Mouse (Mus musculus) hindbrain, embryonic 11.5 days (tissue): ENCODE measurements around the gene Hpn. TPM values are rescaled to one million over a fixed set of nuclear protein-coding genes. Genes with fewer than 3 reads are reported as not detected.

Experiments
- ATAC-seq: fragments of 200-750 bp; cut with Nextera tagmentation; 2 replicates; pipeline ENCODE4 v1.8.0; 2017; ENCODE audit warnings: mild to moderate bottlenecking, moderate TSS enrichment, moderate library complexity; ENCODE audit not compliant: low FRiP score
- DNase-seq: peaks from one replicate; pipeline ENCODE4 v3.0.0-alpha.2; 2015; ENCODE audit warnings: low spot score
- H3K27ac ChIP-seq: fragments of 300-500 bp; sonication (generic); 2 replicates; pipeline ENCODE4 v1.5.1; 2014; ENCODE audit warnings: mild to moderate bottlenecking, low read depth, low read length
- H3K27me3 ChIP-seq: fragments of 300-500 bp; sonication (generic); 2 replicates; pipeline ENCODE4 v1.6.1; 2014; ENCODE audit warnings: mild to moderate bottlenecking, low read length, moderate library complexity, mixed read lengths; ENCODE audit not compliant: control insufficient read depth, insufficient read depth
- H3K36me3 ChIP-seq: fragments of 300-500 bp; sonication (generic); 2 replicates; pipeline ENCODE4 v1.6.1; 2014; ENCODE audit warnings: mild to moderate bottlenecking, low read length, moderate library complexity, mixed read lengths; ENCODE audit not compliant: control insufficient read depth, insufficient read depth
- H3K4me1 ChIP-seq: fragments of 300-500 bp; sonication (generic); replicated peaks from 2 replicates; pipeline ENCODE4 v1.6.1; 2014; ENCODE audit warnings: low read length, mixed read lengths; ENCODE audit not compliant: control insufficient read depth, insufficient read depth
- H3K4me2 ChIP-seq: fragments of 300-500 bp; sonication (generic); replicated peaks from 2 replicates; pipeline ENCODE4 v1.6.1; 2014; ENCODE audit warnings: mild to moderate bottlenecking, low read depth, low read length
- H3K4me3 ChIP-seq: fragments of 300-500 bp; sonication (generic); 2 replicates; pipeline ENCODE4 v1.5.1; 2014; ENCODE audit warnings: low read depth, low read length
- H3K9ac ChIP-seq: fragments of 300-500 bp; sonication (generic); 2 replicates; pipeline ENCODE4 v1.6.1; 2014; ENCODE audit warnings: low read depth, low read length
- H3K9me3 ChIP-seq: fragments of 300-500 bp; sonication (generic); 2 replicates; pipeline ENCODE4 v1.6.1; 2016; ENCODE audit warnings: low read length; ENCODE audit not compliant: control insufficient read depth
- WGBS: fragments of 180-500 bp; shearing (Covaris S2); extraction: QIAGEN DNeasy Blood & Tissue Kit; methylation state at CpG from one replicate; pipeline ENCODE4 v1.1.7; 2014; 5-methylcytosine and 5-hydroxymethylcytosine counted together
- polyA plus RNA-seq: library from polyadenylated mRNA; unstranded; fragments of >200 nt; fragmentation: Nextera tagmentation; extraction: Ambion mirVana; gene quantifications from 2 replicates; pipeline ENCODE4 v1.2.1, GENCODE M21; 2014

The Hpn gene
- polyA plus RNA-seq, 1 experiment from 2014 or later = 0.56 TPM

DNA sequence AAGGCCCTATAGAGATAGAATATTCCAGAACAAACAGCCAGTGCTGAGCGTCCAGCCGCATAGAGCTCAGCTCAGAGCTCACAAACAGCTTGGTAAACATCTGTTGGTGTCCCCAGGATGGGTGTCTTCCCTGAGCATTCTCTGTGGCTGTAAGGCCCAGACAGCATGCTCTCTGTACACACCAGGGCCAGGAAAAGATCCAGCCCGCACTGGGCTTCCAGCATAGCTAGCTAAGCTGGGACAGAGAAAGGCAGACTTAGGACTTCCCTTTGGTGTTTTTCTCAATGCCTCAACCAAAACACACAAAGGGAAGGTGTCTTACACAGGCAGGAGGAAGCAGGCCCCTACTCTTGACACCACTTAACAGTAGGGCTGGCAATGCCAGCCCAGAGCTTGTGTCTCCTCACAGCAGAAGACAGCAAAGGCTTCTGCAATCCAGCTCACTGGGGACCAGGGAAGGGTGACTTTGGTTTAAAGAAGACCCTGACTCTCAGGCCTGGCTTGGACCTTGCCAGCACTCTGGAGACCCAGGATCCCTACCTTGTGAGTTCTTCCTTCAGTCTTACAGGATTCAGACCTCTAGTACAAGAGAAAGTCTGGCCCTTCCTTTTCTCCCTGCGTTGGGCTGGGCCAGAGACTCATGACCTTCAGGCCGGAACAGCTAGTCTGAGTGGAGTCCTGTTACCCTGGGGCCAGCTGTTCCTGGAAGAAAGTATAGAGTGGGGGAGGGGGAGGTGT, 40.4 kb upstream of the Hpn start, which contains the start of gene Gramd1a:
Gene Gramd1a (minus strand): TSS at position 601 of the 738 bp plus-strand sequence.
- DNase-seq = peak; percentile 20
- Histone ChIP-seq H3K4me3 (no peak within 1 kb of the TSS), H3K4me1 (0 out of 2 replicates have a peak, but pooled peaks cover 6% of the 10 kb centered on the region), H3K36me3 (no peaks in the 10 kb centered on the region), H3K4me2 (no peak within 1 kb of the TSS), H3K27me3 (no peaks in the 10 kb centered on the region), H3K9me3 (no peaks in the 10 kb centered on the region), H3K9ac (no peak within 1 kb of the TSS), H3K27ac (no peak within 1 kb of the TSS)
- ATAC-seq = no peak
- WGBS = 63% methylated on average over 5 of the region's 5 CpGs

DNA sequence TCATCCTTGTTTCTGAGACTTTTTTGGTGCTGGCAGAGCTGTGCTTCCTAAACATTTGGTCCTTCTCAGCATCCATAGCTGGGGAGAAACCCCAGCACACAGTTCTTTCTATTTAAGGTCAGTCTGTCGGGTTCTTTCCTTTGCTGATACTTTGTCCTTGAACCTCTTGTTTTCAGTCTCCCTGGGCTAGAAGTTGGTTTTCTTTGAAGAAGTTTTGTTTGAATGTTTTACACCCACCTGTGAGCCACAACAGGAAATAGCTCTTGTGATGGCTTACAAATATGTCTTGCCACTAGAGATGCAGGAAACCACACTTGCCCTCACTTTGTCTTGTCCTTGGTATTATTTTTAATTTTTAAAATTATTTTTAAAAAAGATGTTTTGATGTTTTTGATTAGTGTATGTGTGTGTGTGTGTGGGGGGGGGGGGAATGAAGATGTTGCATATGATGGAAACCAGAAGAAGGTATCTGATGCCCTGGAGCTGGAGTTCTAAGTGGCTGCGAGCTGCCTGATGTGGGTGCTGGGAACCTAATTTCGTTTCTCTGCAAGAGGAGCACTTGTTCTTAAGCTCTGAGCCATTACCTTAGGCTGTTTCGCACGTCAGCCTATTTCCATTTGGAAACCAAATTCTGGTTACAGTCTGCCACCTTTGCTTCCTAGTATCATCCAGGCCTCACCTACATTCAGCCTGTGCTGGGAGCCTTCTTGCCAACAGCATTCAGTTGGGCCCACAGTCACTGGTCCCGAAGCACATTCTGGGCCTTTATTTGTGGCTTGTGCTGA, 38.6 kb upstream of the Hpn start:
- no peaks in the 10 kb centered on the region for H3K9me3 ChIP-seq
- no peak overlapping the region for H3K9ac ChIP-seq
- no peaks in the 10 kb centered on the region for H3K27me3 ChIP-seq
- no peaks in the 10 kb centered on the region for H3K36me3 ChIP-seq
- no peak overlapping the region for H3K4me2 ChIP-seq
- 0 out of 2 replicates have a peak, but pooled peaks cover 6% of the 10 kb centered on the region for H3K4me1 ChIP-seq
- no peak overlapping the region for H3K27ac ChIP-seq
- WGBS = 90% methylated on average over 6 of the region's 6 CpGs
- DNase-seq = no peak
- ATAC-seq = no peak
- no peak overlapping the region for H3K4me3 ChIP-seq

DNA sequence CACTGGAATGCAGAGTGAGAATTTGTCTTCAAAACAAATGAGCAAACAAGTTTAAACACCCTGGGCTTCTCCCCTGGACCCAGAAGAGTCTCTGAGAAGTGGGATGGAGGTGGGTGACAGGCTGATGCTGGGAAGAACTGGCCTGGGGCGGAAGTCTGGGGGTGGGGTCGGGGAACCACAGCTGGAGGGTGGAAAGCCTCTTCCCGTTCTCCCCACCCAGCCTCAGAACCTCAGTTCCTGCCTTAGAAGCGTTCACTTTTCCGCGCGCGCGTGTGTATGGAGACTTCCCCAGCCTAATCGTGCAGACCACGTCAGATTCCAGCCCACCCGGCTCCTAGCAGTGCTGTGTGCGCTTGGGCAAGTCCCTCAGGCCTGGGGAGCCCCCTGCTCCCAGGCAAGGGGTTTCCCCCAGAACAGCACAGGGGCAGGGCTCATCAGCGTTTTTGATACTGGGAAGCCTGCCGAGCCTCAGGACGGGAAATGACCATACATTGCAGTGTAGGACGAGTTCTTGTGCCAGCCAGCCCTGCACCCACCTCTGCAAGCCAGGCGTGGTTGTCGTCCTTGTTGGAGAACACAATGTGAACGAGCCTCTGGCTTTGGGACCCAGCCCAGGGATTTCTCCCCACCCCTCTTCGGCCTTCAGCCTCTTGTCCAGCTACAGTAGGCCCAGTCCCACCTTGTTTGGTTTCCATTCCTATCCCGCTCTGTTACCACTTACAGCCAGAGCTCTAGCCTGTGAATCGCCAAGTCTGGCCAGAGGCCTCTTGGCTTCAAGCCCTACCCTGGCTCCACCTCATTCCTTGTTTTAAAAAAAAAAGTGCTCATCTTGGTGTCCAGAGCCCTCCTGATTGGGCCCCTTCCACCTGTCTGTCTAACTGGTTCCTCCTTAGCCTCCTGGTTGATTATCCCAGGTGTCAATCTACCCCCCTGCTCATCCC, 36.5 kb upstream of the Hpn start:
- no peaks in the 10 kb centered on the region for H3K27me3 ChIP-seq
- peak overlapping the region; percentile 91 for H3K9ac ChIP-seq
- H3K9me3 ChIP-seq = no peaks in the 10 kb centered on the region
- H3K27ac ChIP-seq = peak overlapping the region; percentile 96
- H3K36me3 ChIP-seq = no peaks in the 10 kb centered on the region
- H3K4me3 ChIP-seq = peak overlapping the region; percentile 89
- WGBS = 22% methylated on average over 23 of the region's 23 CpGs
- 0 out of 2 replicates have a peak, but pooled peaks cover 7% of the 10 kb centered on the region for H3K4me1 ChIP-seq
- peak overlapping the region; percentile 65 for H3K4me2 ChIP-seq
- peak; percentile 47 for ATAC-seq
- peak; percentile 69 for DNase-seq

DNA sequence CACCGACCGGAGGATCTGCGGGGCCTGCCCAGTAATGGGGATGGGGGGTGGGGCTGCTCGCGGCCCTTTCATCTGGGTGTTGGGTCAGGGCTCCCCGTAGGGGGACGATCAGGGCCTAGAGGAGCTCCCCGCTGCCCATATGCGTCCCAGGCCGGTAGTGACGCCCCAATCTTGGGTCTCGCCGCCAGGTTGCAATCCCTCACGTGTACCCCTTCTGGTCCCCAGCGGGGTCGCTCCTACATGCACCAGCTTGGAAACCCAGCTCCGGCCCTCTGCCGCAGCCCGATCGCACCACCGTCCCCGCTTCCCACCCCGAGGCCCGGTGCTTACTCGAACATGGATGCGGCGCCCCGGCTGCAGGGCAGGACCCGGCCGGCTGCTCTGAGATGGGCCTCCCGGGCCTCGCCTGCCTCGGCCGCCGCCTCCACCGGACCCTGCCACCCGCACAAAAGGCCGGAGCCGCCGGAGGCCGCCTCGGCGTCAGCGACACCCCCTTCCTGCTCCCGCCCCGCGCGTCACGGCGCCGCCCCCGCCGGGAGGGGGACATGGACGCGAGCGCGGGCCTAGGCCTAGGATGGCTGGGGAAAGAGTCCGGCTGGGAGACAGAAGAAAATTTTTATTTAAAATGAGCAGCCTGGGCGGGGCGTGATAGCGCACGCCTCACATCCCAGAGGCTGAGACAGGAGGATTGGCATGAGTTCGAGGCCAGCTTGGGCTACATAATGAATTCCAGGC, 35.6 kb upstream of the Hpn start:
- Histone ChIP-seq H3K4me3 (peak overlapping the region; percentile 89), H3K27ac (peak overlapping the region; percentile 96), H3K36me3 (no peaks in the 10 kb centered on the region), H3K9me3 (no peaks in the 10 kb centered on the region), H3K27me3 (no peaks in the 10 kb centered on the region), H3K4me2 (peak overlapping the region; percentile 65), H3K4me1 (0 out of 2 replicates have a peak, but pooled peaks cover 7% of the 10 kb centered on the region), H3K9ac (peak overlapping the region; percentile 91)
- WGBS = under 1% methylated on average over 63 of the region's 63 CpGs
- peak; percentile 77 for ATAC-seq
- DNase-seq = peak; percentile 90

DNA sequence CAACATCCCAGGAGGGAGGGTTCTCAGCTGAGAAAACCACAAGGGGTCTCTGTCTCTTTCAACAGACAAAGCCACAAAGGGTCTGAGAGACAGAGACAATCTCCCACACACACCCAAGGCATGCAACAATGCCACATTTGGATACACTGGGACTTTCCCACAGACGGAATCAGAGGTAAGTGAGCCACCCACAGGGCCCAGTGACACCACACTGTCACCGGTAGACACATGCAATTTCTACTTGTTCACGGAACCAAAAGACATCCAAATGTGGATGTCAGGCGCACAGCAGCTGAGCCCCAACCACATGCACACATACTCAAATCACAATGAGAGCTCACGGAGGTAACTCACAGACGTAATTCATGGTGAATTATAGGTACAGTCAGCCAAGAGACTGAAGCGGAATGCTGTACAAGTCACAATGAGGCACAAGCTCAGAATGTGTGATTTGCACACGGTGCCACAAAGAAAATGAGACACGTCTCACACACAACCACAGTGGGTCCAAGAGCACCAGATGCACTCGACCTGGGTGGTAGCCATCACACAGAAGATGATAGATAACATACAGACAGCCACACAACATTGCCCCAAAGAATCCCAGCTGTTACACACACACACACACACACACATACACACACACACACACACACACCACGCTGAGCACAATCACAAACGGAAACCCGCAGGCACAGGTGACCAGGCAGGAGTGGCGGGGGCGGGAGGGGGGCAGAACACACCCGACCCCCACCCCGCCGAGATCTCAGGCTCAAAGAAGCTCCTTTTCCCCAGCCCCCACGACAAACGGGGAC, 34.9 kb upstream of the Hpn start:
- Histone ChIP-seq H3K36me3 (no peaks in the 10 kb centered on the region), H3K9me3 (no peaks in the 10 kb centered on the region), H3K4me1 (0 out of 2 replicates have a peak, but pooled peaks cover 7% of the 10 kb centered on the region), H3K27me3 (no peaks in the 10 kb centered on the region), H3K27ac (peak overlapping the region; percentile 96), H3K4me2 (peak overlapping the region; percentile 65), H3K4me3 (peak overlapping the region; percentile 89), H3K9ac (peak overlapping the region; percentile 91)
- ATAC-seq = peak; percentile 11
- DNase-seq = peak; percentile 68
- WGBS = 3% methylated on average over 19 of the region's 20 CpGs

DNA sequence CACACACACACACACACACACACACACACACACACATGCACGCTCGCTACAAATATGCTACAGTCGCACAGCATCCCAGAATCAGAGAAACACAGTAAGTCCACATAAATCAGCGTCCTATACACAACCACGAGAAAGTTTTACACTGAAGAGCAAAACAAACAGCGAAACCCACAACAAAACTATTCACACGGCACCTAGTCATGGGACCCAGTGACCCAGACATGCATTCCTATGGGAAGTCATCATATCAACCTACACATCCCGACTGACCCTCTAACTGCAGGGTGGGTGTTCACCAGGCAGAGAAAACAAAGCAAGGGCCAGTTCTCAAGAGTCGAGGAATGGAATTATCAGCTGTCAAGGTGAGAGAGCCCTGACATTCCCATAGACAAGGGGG, 34.2 kb upstream of the Hpn start:
- Histone ChIP-seq H3K4me1 (0 out of 2 replicates have a peak, but pooled peaks cover 7% of the 10 kb centered on the region), H3K36me3 (no peaks in the 10 kb centered on the region), H3K27ac (peak overlapping the region; percentile 96), H3K9ac (peak overlapping the region; percentile 91), H3K27me3 (no peaks in the 10 kb centered on the region), H3K9me3 (no peaks in the 10 kb centered on the region), H3K4me2 (peak overlapping the region; percentile 65), H3K4me3 (peak overlapping the region; percentile 89)
- ATAC-seq (0 out of 2 replicates have a peak, but pooled peaks have one; percentile 3), DNase-seq (no peak)
- WGBS = 47% methylated on average over 9 of the region's 9 CpGs

DNA sequence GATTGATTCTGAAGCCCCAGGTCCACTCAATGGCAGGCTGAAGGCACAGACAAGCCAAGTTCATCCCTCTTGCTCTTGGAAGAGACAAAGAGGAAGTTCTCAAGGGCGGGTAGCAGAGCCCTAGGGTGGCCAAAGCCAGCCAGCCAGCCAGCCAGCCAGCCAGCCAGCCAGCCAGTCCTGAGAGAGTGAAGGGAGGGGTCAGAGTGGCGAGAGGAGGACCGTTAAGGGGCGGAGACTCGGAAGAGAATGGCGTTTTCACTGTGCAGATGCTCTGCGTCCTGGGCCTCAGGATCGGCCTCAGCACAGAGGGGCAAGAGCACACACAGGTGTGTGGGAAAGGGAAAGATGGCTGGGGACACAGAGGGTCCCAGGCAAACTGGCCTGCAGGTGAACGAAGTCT, 33.7 kb upstream of the Hpn start:
- ATAC-seq = peak; percentile 60
- 5% methylated on average over 9 of the region's 9 CpGs for WGBS
- H3K4me1 ChIP-seq = 0 out of 2 replicates have a peak, but pooled peaks cover 7% of the 10 kb centered on the region
- peak overlapping the region; percentile 91 for H3K9ac ChIP-seq
- peak overlapping the region; percentile 89 for H3K4me3 ChIP-seq
- peak overlapping the region; percentile 65 for H3K4me2 ChIP-seq
- H3K27me3 ChIP-seq = no peaks in the 10 kb centered on the region
- H3K27ac ChIP-seq = peak overlapping the region; percentile 96
- no peaks in the 10 kb centered on the region for H3K9me3 ChIP-seq
- no peaks in the 10 kb centered on the region for H3K36me3 ChIP-seq
- DNase-seq = peak; percentile 78
